Mouse (Mus musculus): Measurements from ENCODE around the gene Map4k5.

Gene Map4k5

GRCm38 (mm10) chr12:69843531-69844445 is 49.2 kb downstream of the Map4k5 start:
- no peak for DNase-seq (ENCODE audit: low spot score)

GRCm38 (mm10) chr12:69838376-69838775 is 54.6 kb downstream of the Map4k5 start:
- no peak for DNase-seq (ENCODE audit: low spot score)

GRCm38 (mm10) chr12:69833982-69834604 is 58.9 kb downstream of the Map4k5 start:
- no peak for DNase-seq (ENCODE audit: low spot score)

GRCm38 (mm10) chr12:69831239-69831910 is 61.6 kb downstream of the Map4k5 start:
- no peak for DNase-seq (ENCODE audit: low spot score)

- DNase-seq (ENCODE audit: low spot score): no peak
These were observed 64.8 kb downstream of the Map4k5 start for GRCm38 (mm10) chr12:69828214-69828613.

- no peak for DNase-seq (ENCODE audit: low spot score)
These were observed 68.0 kb downstream of the Map4k5 start for GRCm38 (mm10) chr12:69824881-69825597.

GRCm38 (mm10) chr12:69814272-69814671 is 78.7 kb downstream of the Map4k5 start:
- no peak for DNase-seq (ENCODE audit: low spot score)

- no peak for DNase-seq (ENCODE audit: low spot score)
These were observed 79.4 kb downstream of the Map4k5 start for GRCm38 (mm10) chr12:69813596-69813995.

- no peak for DNase-seq (ENCODE audit: low spot score)
These were observed 80.0 kb downstream of the Map4k5 start for GRCm38 (mm10) chr12:69812986-69813385.

- DNase-seq (ENCODE audit: low spot score): no peak
These were observed 81.0 kb downstream of the Map4k5 start for GRCm38 (mm10) chr12:69811976-69812375.

- DNase-seq (ENCODE audit: low spot score): no peak
These were observed 83.6 kb downstream of the Map4k5 start for GRCm38 (mm10) chr12:69809439-69809838.

- no peak for DNase-seq (ENCODE audit: low spot score)
These were observed 85.5 kb downstream of the Map4k5 start for GRCm38 (mm10) chr12:69807399-69807985.

GRCm38 (mm10) chr12:69805148-69805547 is 87.9 kb downstream of the Map4k5 start:
- no peak for DNase-seq (ENCODE audit: low spot score)

GRCm38 (mm10) chr12:69804393-69805070 is 88.5 kb downstream of the Map4k5 start:
- DNase-seq (ENCODE audit: low spot score): no peak

GRCm38 (mm10) chr12:69803196-69803595 is 89.8 kb downstream of the Map4k5 start:
- DNase-seq (ENCODE audit: low spot score): no peak

GRCm38 (mm10) chr12:69800586-69800985 is 92.4 kb downstream of the Map4k5 start:
- no peak for DNase-seq (ENCODE audit: low spot score)

GRCm38 (mm10) chr12:69796311-69796710 is 96.7 kb downstream of the Map4k5 start:
- no peak for DNase-seq (ENCODE audit: low spot score)

GRCm38 (mm10) chr12:69790530-69791505 is 102.2 kb downstream of the Map4k5 start, which contains the start of gene Cdkl1:
Gene Cdkl1 (minus strand): TSS chr12:69791267.
- peak; percentile 71 for DNase-seq (ENCODE audit: low spot score)

- no peak for DNase-seq (ENCODE audit: low spot score)
These were observed 103.1 kb downstream of the Map4k5 start for GRCm38 (mm10) chr12:69789766-69790529.
